Mouse (Mus musculus) heart, embryonic 13.5 days (tissue): Measurements from ENCODE around the gene Upb1. TPM values are rescaled to one million over a fixed set of nuclear protein-coding genes. Genes with fewer than 3 reads are reported as not detected.
"Not testable (repeated sequence)": the region's sequence is repeated elsewhere in the genome, so short reads cannot be mapped to it uniquely, and the experiment has no call there.

Source experiments
- ATAC-seq: fragments of 200-750 bp; cut with Nextera tagmentation; 2 replicates; pipeline ENCODE4 v1.8.0; 2017; ENCODE audit warnings: moderate TSS enrichment; ENCODE audit not compliant: insufficient number of reproducible peaks, low FRiP score, low TSS enrichment; ENCODE audit errors: extremely low read depth
- H3K27ac ChIP-seq: fragments of 300-500 bp; sonication (generic); replicated peaks from 2 replicates; pipeline ENCODE4 v1.5.1; 2015; ENCODE audit warnings: moderate library complexity, mild to moderate bottlenecking, inconsistent platforms
- H3K27me3 ChIP-seq: fragments of 300-500 bp; sonication (generic); replicated peaks from 2 replicates; pipeline ENCODE4 v1.6.1; 2015; ENCODE audit warnings: mild to moderate bottlenecking, inconsistent platforms
- H3K36me3 ChIP-seq: fragments of 300-500 bp; sonication (generic); 2 replicates; pipeline ENCODE4 v1.6.1; 2015; ENCODE audit warnings: mild to moderate bottlenecking, inconsistent platforms
- H3K4me1 ChIP-seq: fragments of 300-500 bp; sonication (generic); 2 replicates; pipeline ENCODE4 v1.6.1; 2015; ENCODE audit warnings: inconsistent platforms
- H3K4me2 ChIP-seq: fragments of 300-500 bp; sonication (generic); 2 replicates; pipeline ENCODE4 v1.6.1; 2015; ENCODE audit warnings: inconsistent platforms, mild to moderate bottlenecking, moderate library complexity
- H3K4me3 ChIP-seq: fragments of 300-500 bp; sonication (generic); 2 replicates; pipeline ENCODE4 v1.5.1; 2015; ENCODE audit warnings: moderate library complexity, mild to moderate bottlenecking, inconsistent platforms
- H3K9ac ChIP-seq: fragments of 300-500 bp; sonication (generic); 2 replicates; pipeline ENCODE4 v1.6.1; 2015; ENCODE audit warnings: inconsistent platforms, mild to moderate bottlenecking, moderate library complexity
- H3K9me3 ChIP-seq: fragments of 300-500 bp; sonication (generic); 2 replicates; pipeline ENCODE4 v1.6.1; 2016; ENCODE audit warnings: inconsistent platforms
- WGBS: fragments of 180-500 bp; shearing (Covaris S2); methylation state at CpG from one replicate; pipeline ENCODE4 v1.1.7; 2015; ENCODE audit warnings: mixed read lengths; 5-methylcytosine and 5-hydroxymethylcytosine counted together
- polyA plus RNA-seq: library from polyadenylated mRNA; unstranded; fragments of >200 nt; fragmentation: Nextera tagmentation; extraction: Ambion mirVana; gene quantifications from 2 replicates; pipeline ENCODE4 v1.2.1, GENCODE M21; 2015

The Upb1 gene
- polyA plus RNA-seq, 1 experiment from 2014 or later, result 0.23 TPM

GRCm38 (mm10) chr10:75396966-75397365, 3.9 kb upstream of the Upb1 start:
- Histone ChIP-seq H3K4me2 (peak overlapping the region; percentile 16; the same call in 1 of the 2 replicates), H3K9ac (no peak overlapping the region), H3K9me3 (no peaks in the 10 kb centered on the region), H3K4me1 (peaks cover 6% of the 10 kb centered on the region; the same call in 1 of the 2 replicates), H3K27me3 (no peaks in the 10 kb centered on the region), H3K27ac (no peak overlapping the region), H3K36me3 (no peaks in the 10 kb centered on the region), H3K4me3 (no peak overlapping the region)
- ATAC-seq, result no peak
- WGBS, result 47% methylated on average over 14 of the region's 14 CpGs

- no peaks in the 10 kb centered on the region for H3K9me3 ChIP-seq
- no peak overlapping the region for H3K9ac ChIP-seq
- H3K4me1 ChIP-seq, result peaks cover 19% of the 10 kb centered on the region
- no peak overlapping the region for H3K4me3 ChIP-seq
- H3K27ac ChIP-seq, result no peak overlapping the region
- ATAC-seq, result no peak
- no peaks in the 10 kb centered on the region for H3K27me3 ChIP-seq
- no peaks in the 10 kb centered on the region for H3K36me3 ChIP-seq
- WGBS, result 59% methylated on average over 8 of the region's 8 CpGs
- no peak overlapping the region for H3K4me2 ChIP-seq
These were observed 5.0 kb downstream of the Upb1 start for GRCm38 (mm10) chr10:75405916-75406315.

- no peaks in the 10 kb centered on the region for H3K36me3 ChIP-seq
- H3K4me3 ChIP-seq, result no peak overlapping the region
- no peak for ATAC-seq
- H3K9ac ChIP-seq, result no peak overlapping the region
- WGBS, result 36% methylated on average over 13 of the region's 13 CpGs
- H3K4me1 ChIP-seq, result peaks cover 22% of the 10 kb centered on the region
- H3K27ac ChIP-seq, result no peak overlapping the region
- peak overlapping the region; percentile 24 for H3K4me2 ChIP-seq
- no peaks in the 10 kb centered on the region for H3K27me3 ChIP-seq
- H3K9me3 ChIP-seq, result no peaks in the 10 kb centered on the region
These were observed 5.8 kb downstream of the Upb1 start for GRCm38 (mm10) chr10:75406755-75407154.

GRCm38 (mm10) chr10:75407741-75408140, 6.8 kb downstream of the Upb1 start:
- no peak overlapping the region for H3K9ac ChIP-seq
- H3K4me2 ChIP-seq, result no peak overlapping the region
- H3K9me3 ChIP-seq, result no peaks in the 10 kb centered on the region
- 78% methylated on average over 4 of the region's 4 CpGs for WGBS
- no peaks in the 10 kb centered on the region for H3K27me3 ChIP-seq
- no peak for ATAC-seq
- no peak overlapping the region for H3K27ac ChIP-seq
- no peaks in the 10 kb centered on the region for H3K36me3 ChIP-seq
- peaks cover 29% of the 10 kb centered on the region for H3K4me1 ChIP-seq
- H3K4me3 ChIP-seq, result no peak overlapping the region

GRCm38 (mm10) chr10:75411343-75412113, 10.6 kb downstream of the Upb1 start:
- not testable (repeated sequence) for H3K36me3 ChIP-seq, H3K4me3 ChIP-seq, H3K9me3 ChIP-seq, H3K27me3 ChIP-seq, H3K27ac ChIP-seq, H3K4me2 ChIP-seq, H3K9ac ChIP-seq, ATAC-seq
- peaks cover 23% of the 10 kb centered on the region for H3K4me1 ChIP-seq
- 42% methylated on average over 10 of the region's 10 CpGs for WGBS

- Histone ChIP-seq H3K4me2 (peak overlapping the region; percentile 44), H3K9ac (peak overlapping the region; percentile 38; the same call in 1 of the 2 replicates), H3K4me1 (peaks cover 15% of the 10 kb centered on the region), H3K4me3 (no peak overlapping the region), H3K27ac (no peak overlapping the region), H3K9me3 (no peaks in the 10 kb centered on the region), H3K36me3 (no peaks in the 10 kb centered on the region), H3K27me3 (no peaks in the 10 kb centered on the region)
- no peak for ATAC-seq
- 66% methylated on average over 27 of the region's 27 CpGs for WGBS
These were observed 11.5 kb downstream of the Upb1 start for GRCm38 (mm10) chr10:75412114-75413103.

- no peak overlapping the region for H3K27ac ChIP-seq
- 76% methylated on average over 7 of the region's 7 CpGs for WGBS
- no peak overlapping the region for H3K4me3 ChIP-seq
- H3K4me1 ChIP-seq, result peaks cover 15% of the 10 kb centered on the region
- no peak overlapping the region for H3K4me2 ChIP-seq
- no peaks in the 10 kb centered on the region for H3K9me3 ChIP-seq
- ATAC-seq, result no peak
- H3K27me3 ChIP-seq, result no peaks in the 10 kb centered on the region
- H3K9ac ChIP-seq, result no peak overlapping the region
- H3K36me3 ChIP-seq, result no peaks in the 10 kb centered on the region
These were observed 14.0 kb downstream of the Upb1 start for GRCm38 (mm10) chr10:75414925-75415324.

GRCm38 (mm10) chr10:75417363-75418042, 16.6 kb downstream of the Upb1 start:
- peaks cover 7% of the 10 kb centered on the region for H3K4me1 ChIP-seq
- no peaks in the 10 kb centered on the region for H3K9me3 ChIP-seq
- H3K4me2 ChIP-seq, result no peak overlapping the region
- H3K27ac ChIP-seq, result no peak overlapping the region
- 89% methylated on average over 8 of the region's 8 CpGs for WGBS
- no peak for ATAC-seq
- H3K27me3 ChIP-seq, result no peaks in the 10 kb centered on the region
- H3K4me3 ChIP-seq, result no peak overlapping the region
- no peak overlapping the region for H3K9ac ChIP-seq
- H3K36me3 ChIP-seq, result no peaks in the 10 kb centered on the region

- peaks cover 5% of the 10 kb centered on the region; the same call in 1 of the 2 replicates for H3K4me1 ChIP-seq
- H3K27me3 ChIP-seq, result no peaks in the 10 kb centered on the region
- no peak overlapping the region for H3K27ac ChIP-seq
- 66% methylated on average over 4 of the region's 4 CpGs for WGBS
- H3K9ac ChIP-seq, result no peak overlapping the region
- no peak overlapping the region for H3K4me2 ChIP-seq
- no peaks in the 10 kb centered on the region for H3K36me3 ChIP-seq
- no peak for ATAC-seq
- no peaks in the 10 kb centered on the region for H3K9me3 ChIP-seq
- no peak overlapping the region for H3K4me3 ChIP-seq
These were observed 17.8 kb downstream of the Upb1 start for GRCm38 (mm10) chr10:75418747-75419146.

- H3K36me3 ChIP-seq, result no peaks in the 10 kb centered on the region
- H3K27ac ChIP-seq, result peak overlapping the region; percentile 12; the same call in 1 of the 2 replicates
- ATAC-seq, result no peak
- no peak overlapping the region for H3K9ac ChIP-seq
- no peaks in the 10 kb centered on the region for H3K9me3 ChIP-seq
- no peaks in the 10 kb centered on the region for H3K27me3 ChIP-seq
- H3K4me1 ChIP-seq, result peaks cover 14% of the 10 kb centered on the region
- H3K4me2 ChIP-seq, result peak overlapping the region; percentile 22
- H3K4me3 ChIP-seq, result no peak overlapping the region
- 48% methylated on average over 10 of the region's 10 CpGs for WGBS
These were observed 23.6 kb downstream of the Upb1 start for GRCm38 (mm10) chr10:75424498-75424901.
